Mouse (Mus musculus) frontal cortex, postnatal 25 days (tissue): Measurements from ENCODE around the gene Fry.

Source experiments
- DNase-seq, 2 experiments: peaks; one replicate each; pipeline ENCODE4 v3.0.0; 2022; ENCODE audit warnings: low spot score in 2 of 2

Fry gene

GRCm38 (mm10) chr5:150272173-150272572 lies 153.7 kb downstream of the Fry start:
- DNase-seq = no peak

- no peak for DNase-seq
Measured at GRCm38 (mm10) chr5:150275314-150275713, 156.9 kb downstream of the Fry start.

GRCm38 (mm10) chr5:150276611-150277010 lies 158.2 kb downstream of the Fry start:
- no peak for DNase-seq

GRCm38 (mm10) chr5:150279387-150279786 lies 160.9 kb downstream of the Fry start:
- no peak for DNase-seq

- no peak for DNase-seq
Measured at GRCm38 (mm10) chr5:150281084-150281483, 162.6 kb downstream of the Fry start.

GRCm38 (mm10) chr5:150282091-150282490 lies 163.6 kb downstream of the Fry start:
- no peak for DNase-seq

GRCm38 (mm10) chr5:150287949-150288348 lies 169.5 kb downstream of the Fry start:
- no peak for DNase-seq

- DNase-seq = no peak
Measured at GRCm38 (mm10) chr5:150289611-150290010, 171.2 kb downstream of the Fry start.

GRCm38 (mm10) chr5:150290494-150291199 lies 172.2 kb downstream of the Fry start:
- no peak for DNase-seq

GRCm38 (mm10) chr5:150291216-150291615 lies 172.8 kb downstream of the Fry start:
- DNase-seq = no peak

- DNase-seq = no peak
Measured at GRCm38 (mm10) chr5:150292186-150292585, 173.7 kb downstream of the Fry start.

- no peak for DNase-seq
Measured at GRCm38 (mm10) chr5:150294306-150294705, 175.9 kb downstream of the Fry start.

GRCm38 (mm10) chr5:150295096-150295495 lies 176.7 kb downstream of the Fry start:
- DNase-seq = no peak

GRCm38 (mm10) chr5:150298969-150299368 lies 180.5 kb downstream of the Fry start:
- no peak for DNase-seq

GRCm38 (mm10) chr5:150302123-150302522 lies 183.7 kb downstream of the Fry start:
- no peak for DNase-seq

GRCm38 (mm10) chr5:150302996-150303395 lies 184.6 kb downstream of the Fry start:
- DNase-seq = no peak

- DNase-seq = no peak
Measured at GRCm38 (mm10) chr5:150306497-150306896, 188.1 kb downstream of the Fry start.

GRCm38 (mm10) chr5:150313229-150313628 lies 194.8 kb downstream of the Fry start:
- no peak for DNase-seq

- DNase-seq = no peak
Measured at GRCm38 (mm10) chr5:150314582-150314981, 196.1 kb downstream of the Fry start.

GRCm38 (mm10) chr5:150325411-150325810 lies 207.0 kb downstream of the Fry start:
- no peak for DNase-seq

GRCm38 (mm10) chr5:150328686-150329085 lies 210.2 kb downstream of the Fry start:
- DNase-seq = no peak

GRCm38 (mm10) chr5:150331821-150332220 lies 213.4 kb downstream of the Fry start:
- DNase-seq = no peak

GRCm38 (mm10) chr5:150332810-150333209 lies 214.4 kb downstream of the Fry start:
- DNase-seq = no peak

GRCm38 (mm10) chr5:150333328-150333731 lies 214.9 kb downstream of the Fry start:
- no peak for DNase-seq
